Mouse (Mus musculus): ENCODE data around the gene Mapk1.

GRCm38 (mm10) chr16:16966290-16966689 lies 16.9 kb upstream of the Mapk1 start:
- TF ChIP-seq CTCF (IDR thresholded peaks at IDR 0.05; ENCODE audit: extremely low read depth, insufficient read depth, insufficient read length, insufficient replicate concordance) (no peak), POLR2A (IDR thresholded peaks at IDR 0.05; ENCODE audit: low read depth, low read length) (no peak)

All from spleen, adult 2 months (tissue).